Mouse (Mus musculus) bone marrow macrophage, adult 2 months (primary cell): ENCODE data around the gene Rnls. TPM values are rescaled to one million over a fixed set of nuclear protein-coding genes. Genes with fewer than 3 reads are reported as not detected.
"Not testable (repeated sequence)": the region's sequence is repeated elsewhere in the genome, so short reads cannot be mapped to it uniquely, and the experiment has no call there.

Source experiments
- H3K27ac ChIP-seq: 2 replicates; pipeline ENCODE4 v1.5.1; 2012; ENCODE audit warnings: low read depth, low read length; ENCODE audit not compliant: insufficient read depth
- H3K4me1 ChIP-seq: 2 replicates; pipeline ENCODE4 v1.6.1; 2012; ENCODE audit warnings: low read length; ENCODE audit not compliant: control insufficient read depth, insufficient read depth
- H3K4me3 ChIP-seq: 2 replicates; pipeline ENCODE4 v1.5.1; 2012; ENCODE audit warnings: mild to moderate bottlenecking, low read length, moderate library complexity; ENCODE audit not compliant: insufficient read depth
- CTCF ChIP-seq: IDR thresholded peaks from 2 replicates; pipeline ENCODE4 v1.5.1; 2012; ENCODE audit warnings: low read depth, mild to moderate bottlenecking, low read length, moderate library complexity
- POLR2A ChIP-seq: IDR thresholded peaks from 2 replicates; pipeline ENCODE4 v1.6.1; 2012; ENCODE audit warnings: mild to moderate bottlenecking, low read depth, low read length, borderline replicate concordance
- polyA plus RNA-seq: library from polyadenylated mRNA; stranded (reverse); fragments of >200 nt; gene quantifications from 2 replicates; pipeline ENCODE4 v1.2.4, GENCODE M21; 2012; ENCODE audit not compliant: missing spikeins, insufficient read depth, insufficient read length

Rnls gene
- 2.9 TPM in 2 replicates for polyA plus RNA-seq

- TF ChIP-seq CTCF, result no peak
- TF ChIP-seq POLR2A, result no peak
- Histone ChIP-seq H3K4me1 (no peaks in the 10 kb centered on the region), H3K4me3 (peak within 1 kb of the TSS; percentile 84), H3K27ac (peak within 1 kb of the TSS; percentile 90)
Observed at GRCm38 (mm10) chr19:33391651-33392382, at the start of gene Rnls. Rnls (minus strand) TSS chr19:33392295.

GRCm38 (mm10) chr19:33429457-33429856 lies 37.4 kb upstream of the Rnls start:
- no peak for TF ChIP-seq POLR2A
- TF ChIP-seq CTCF, result no peak
- Histone ChIP-seq H3K27ac (no peak overlapping the region), H3K4me1 (no peaks in the 10 kb centered on the region), H3K4me3 (no peak overlapping the region)

DNA sequence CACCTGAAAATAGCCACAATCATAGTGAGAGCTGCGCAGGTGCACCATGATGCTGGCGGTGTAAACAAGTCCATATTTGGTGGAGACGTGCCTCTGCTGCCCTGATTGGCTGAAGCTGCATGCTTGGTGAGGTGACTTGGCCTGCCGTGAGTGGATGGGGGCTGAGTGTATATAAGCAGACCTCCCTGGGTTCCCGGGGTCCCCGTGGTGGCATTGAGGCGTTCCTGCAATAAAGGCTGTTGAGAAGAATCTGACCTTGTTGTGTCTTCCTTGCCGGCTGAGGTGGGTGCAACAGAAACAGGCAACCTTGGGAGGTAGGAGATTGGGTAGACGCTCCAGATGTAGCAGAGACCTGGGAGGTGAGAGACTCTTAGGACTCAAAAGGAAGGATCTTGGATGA lies 27.3 kb upstream of the Rnls start:
- H3K27ac ChIP-seq, H3K4me3 ChIP-seq, H3K4me1 ChIP-seq: not testable (repeated sequence)

GRCm38 (mm10) chr19:33380825-33381224 lies 11.3 kb downstream of the Rnls start:
- H3K27ac ChIP-seq, result no peak overlapping the region
- H3K4me1 ChIP-seq, result no peaks in the 10 kb centered on the region
- H3K4me3 ChIP-seq, result no peak overlapping the region
- TF ChIP-seq CTCF (no peak), POLR2A (no peak)

DNA sequence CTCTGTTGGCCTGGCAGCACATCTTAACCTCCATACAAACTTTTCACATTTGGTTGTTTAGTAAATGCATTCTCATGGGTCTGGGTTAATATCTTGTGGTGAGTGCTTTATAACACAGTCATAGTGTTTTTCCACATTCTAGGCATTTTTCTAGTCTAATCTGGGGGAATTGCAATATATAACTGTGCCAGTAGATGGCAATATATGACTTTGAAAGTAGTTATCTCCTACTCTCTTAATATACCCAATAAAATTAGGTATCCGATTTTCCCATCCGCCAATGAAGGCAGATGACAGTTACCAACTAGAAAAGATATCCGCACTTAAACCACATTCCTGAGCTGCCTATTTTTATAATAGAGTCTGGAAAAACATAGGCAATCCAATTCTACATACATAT lies 11.7 kb downstream of the Rnls start:
- TF ChIP-seq POLR2A (no peak), CTCF (no peak)
- Histone ChIP-seq H3K4me3 (no peak overlapping the region), H3K4me1 (no peaks in the 10 kb centered on the region), H3K27ac (no peak overlapping the region)

DNA sequence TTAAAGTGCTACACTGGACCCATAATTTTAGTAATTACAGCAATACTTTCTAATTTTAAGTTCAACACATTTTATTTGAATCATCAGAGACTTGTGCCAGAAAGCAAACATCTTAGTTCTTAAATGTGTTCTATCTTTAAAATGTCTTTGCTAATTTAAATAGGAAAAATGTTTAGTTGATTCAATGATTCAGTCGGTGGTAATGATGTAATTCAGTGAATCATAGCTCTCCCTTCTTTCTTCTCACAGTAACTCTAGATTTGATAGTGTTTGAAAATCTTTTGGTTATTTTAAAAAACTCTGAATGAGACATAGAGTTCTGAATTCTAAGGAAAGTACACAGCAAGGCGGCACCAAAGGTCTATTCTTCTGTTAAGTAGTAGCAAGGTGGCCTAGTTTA lies 23.3 kb downstream of the Rnls start:
- Histone ChIP-seq H3K4me3 (no peak overlapping the region), H3K4me1 (0 out of 2 replicates have a peak, but pooled peaks cover 2% of the 10 kb centered on the region), H3K27ac (no peak overlapping the region)
- TF ChIP-seq POLR2A (no peak), CTCF (no peak)

DNA sequence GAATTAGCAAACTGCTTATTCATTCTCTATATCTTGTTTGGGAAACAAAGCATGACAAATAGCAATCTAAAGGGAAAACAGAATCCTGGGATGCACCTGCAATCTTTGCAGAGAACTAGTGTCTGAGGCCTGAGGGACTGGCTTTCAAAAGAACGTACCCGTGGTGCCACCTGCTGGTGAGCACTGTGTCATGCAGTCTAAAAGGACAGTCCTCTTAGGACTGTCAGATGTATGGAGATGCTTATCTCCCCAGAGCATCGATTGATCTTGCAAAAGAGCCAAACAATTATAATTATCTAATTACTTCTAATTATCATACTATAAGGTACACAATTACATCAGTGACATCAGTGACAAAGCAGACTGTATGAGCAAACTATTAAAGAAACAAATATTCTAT lies 25.4 kb downstream of the Rnls start:
- H3K4me1 ChIP-seq, result 0 out of 2 replicates have a peak, but pooled peaks cover 2% of the 10 kb centered on the region
- TF ChIP-seq CTCF, result peak; percentile 40; the same call in 1 of the 2 replicates
- no peak for TF ChIP-seq POLR2A
- no peak overlapping the region for H3K27ac ChIP-seq
- no peak overlapping the region for H3K4me3 ChIP-seq

DNA sequence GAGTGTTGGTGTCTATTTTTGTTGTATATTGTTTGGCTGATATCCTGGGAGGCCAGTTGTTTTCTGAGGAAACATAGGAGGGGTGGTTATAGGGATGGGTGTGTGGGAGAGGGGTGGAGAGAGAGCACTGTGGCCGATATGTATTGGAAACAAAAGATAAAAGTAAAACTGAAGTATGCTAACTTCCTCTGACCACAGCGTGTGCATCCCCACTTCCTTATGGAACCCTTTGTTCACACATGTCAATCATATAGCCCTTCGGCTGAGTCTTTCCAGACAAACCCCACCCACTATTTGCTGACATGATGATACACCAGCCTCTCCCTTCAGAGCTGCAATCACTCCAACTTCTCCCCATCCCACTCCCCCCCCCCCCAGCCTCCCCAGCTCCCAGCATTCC lies 35.1 kb downstream of the Rnls start:
- Histone ChIP-seq H3K4me1 (peaks cover 2% of the 10 kb centered on the region; the same call in 1 of the 2 replicates), H3K27ac (no peak overlapping the region), H3K4me3 (no peak overlapping the region)
- TF ChIP-seq POLR2A (no peak), CTCF (no peak)

DNA sequence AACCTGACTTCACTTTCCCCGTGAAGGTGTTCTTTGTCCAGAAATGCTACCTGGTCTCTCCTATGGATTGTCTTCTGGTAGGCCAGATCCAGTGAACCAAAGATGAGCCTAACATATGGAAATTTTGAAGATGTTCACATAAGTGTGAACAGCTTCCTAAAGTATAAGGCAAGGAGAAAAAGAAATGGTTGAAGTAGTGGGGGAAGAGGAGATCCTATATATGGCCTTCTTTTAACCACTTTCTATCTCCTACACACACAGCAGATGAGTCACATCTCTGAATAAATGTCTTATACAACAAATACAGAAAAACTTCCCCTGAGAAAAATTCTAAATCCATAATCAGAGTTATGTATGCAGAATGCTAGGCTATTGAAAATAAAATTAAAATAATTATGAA lies 52.0 kb downstream of the Rnls start:
- H3K4me1 ChIP-seq, result no peaks in the 10 kb centered on the region
- TF ChIP-seq CTCF (no peak), POLR2A (no peak)
- H3K4me3 ChIP-seq, result no peak overlapping the region
- H3K27ac ChIP-seq, result no peak overlapping the region

GRCm38 (mm10) chr19:33326706-33327641 lies 65.1 kb downstream of the Rnls start:
- Histone ChIP-seq H3K4me1 (no peaks in the 10 kb centered on the region), H3K27ac (no peak overlapping the region), H3K4me3 (no peak overlapping the region)
- TF ChIP-seq POLR2A (no peak), CTCF (no peak)
